10 mouse cellular contexts compared by ENCODE assay signal in the genomic region with DNA sequence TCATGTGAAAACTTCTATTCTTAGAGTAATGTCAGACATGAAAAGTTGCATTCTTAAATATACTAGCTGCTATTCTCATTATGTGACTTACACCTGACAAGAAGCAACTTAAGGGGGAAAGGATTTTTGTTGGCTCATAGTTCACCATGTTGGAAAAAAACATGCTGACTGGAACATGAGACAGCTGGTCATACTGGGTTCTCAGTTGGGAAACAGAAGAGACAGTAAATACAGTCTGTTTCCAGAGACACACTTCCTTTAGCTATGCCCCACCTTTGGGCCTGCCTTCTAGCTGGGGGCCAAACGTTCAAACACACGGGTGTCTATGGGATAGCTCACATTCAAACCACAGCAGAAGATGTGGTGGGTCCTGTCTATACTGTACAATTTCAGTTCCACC. TPM values are rescaled to one million over a fixed set of nuclear protein-coding genes. Genes with fewer than 3 reads are reported as not detected.
A peak's percentile ranks its signal among the peaks of the same experiment; 100 is the strongest.
DNase-seq lines count a peak whose midpoint lies in the region; ATAC-seq lines count a peak whose summit lies in the region.
"Had no signal": no experiment of that assay in that cellular context is flagged by ENCODE, and none has a peak within 500 bp of the region (broad histone marks: within the 10 kb centered on the region; RNA-seq: fewer than 3 reads in every experiment).

No protein-coding gene starts in this region.

- WGBS in neural tube, embryonic 12.5 days, result 60% methylated on average over 2 of the region's 2 CpGs
- WGBS in neural tube, embryonic 15.5 days, result 56% methylated on average over 2 of the region's 2 CpGs
- 82% methylated on average over 2 of the region's 2 CpGs for WGBS in limb, embryonic 12.5 days

- no peaks in the 10 kb centered on the region for H3K36me3 ChIP-seq in neural tube, embryonic 12.5 days
- H3K36me3 ChIP-seq in neural tube, embryonic 15.5 days, result no peaks in the 10 kb centered on the region
- no peaks in the 10 kb centered on the region for H3K36me3 ChIP-seq in limb, embryonic 12.5 days

- no peaks in the 10 kb centered on the region for H3K9me3 ChIP-seq in neural tube, embryonic 12.5 days
- H3K9me3 ChIP-seq in neural tube, embryonic 15.5 days (replicated peaks), result no peaks in the 10 kb centered on the region
- H3K9me3 ChIP-seq in limb, embryonic 12.5 days, result no peaks in the 10 kb centered on the region

- H3K27me3 ChIP-seq in neural tube, embryonic 12.5 days (replicated peaks), result no peaks in the 10 kb centered on the region
- no peaks in the 10 kb centered on the region; the same call in 1 of the 2 replicates for H3K27me3 ChIP-seq in neural tube, embryonic 15.5 days (replicated peaks)
- no peaks in the 10 kb centered on the region for H3K27me3 ChIP-seq in limb, embryonic 12.5 days

- no peak for ATAC-seq in neural tube, embryonic 12.5 days (ENCODE audit: low FRiP score, low read depth)
- no peak for ATAC-seq in neural tube, embryonic 15.5 days (ENCODE audit: low FRiP score)
- no peak for ATAC-seq in limb, embryonic 12.5 days (ENCODE audit: insufficient number of reproducible peaks, insufficient read depth, low FRiP score, low TSS enrichment, low read depth)

- H3K4me3 ChIP-seq in neural tube, embryonic 12.5 days, result no peak overlapping the region
- no peak overlapping the region for H3K4me3 ChIP-seq in neural tube, embryonic 15.5 days (replicated peaks)
- H3K4me3 ChIP-seq in limb, embryonic 12.5 days (replicated peaks), result no peak overlapping the region

- no peak overlapping the region for H3K9ac ChIP-seq in neural tube, embryonic 12.5 days
- no peak overlapping the region for H3K9ac ChIP-seq in neural tube, embryonic 15.5 days (replicated peaks)
- H3K9ac ChIP-seq in limb, embryonic 12.5 days (replicated peaks), result no peak overlapping the region

- H3K27ac ChIP-seq in neural tube, embryonic 12.5 days, result peak overlapping the region; percentile 43; the same call in 1 of the 2 replicates
- no peak overlapping the region for H3K27ac ChIP-seq in neural tube, embryonic 15.5 days (replicated peaks)
- H3K27ac ChIP-seq in limb, embryonic 12.5 days, result peak overlapping the region; percentile 82

- no peak overlapping the region; the same call in 1 of the 2 replicates for H3K4me2 ChIP-seq in neural tube, embryonic 12.5 days (replicated peaks)
- H3K4me2 ChIP-seq in neural tube, embryonic 15.5 days, result no peak overlapping the region
- H3K4me2 ChIP-seq in limb, embryonic 12.5 days, result no peak overlapping the region

- peaks cover 50% of the 10 kb centered on the region for H3K4me1 ChIP-seq in neural tube, embryonic 12.5 days
- peaks cover 53% of the 10 kb centered on the region for H3K4me1 ChIP-seq in neural tube, embryonic 15.5 days
- H3K4me1 ChIP-seq in limb, embryonic 12.5 days (replicated peaks), result peaks cover 19% of the 10 kb centered on the region

- peak; percentile 54 for DNase-seq in cerebellum, adult 11-12 months
- DNase-seq in cerebellum, adult 11 months, result no peak
- DNase-seq in adrenal gland, adult 18-20 months (ENCODE audit: low spot score in 2 of 2), result no peak
- DNase-seq in kidney, adult 9 months, result no peak
- DNase-seq in left cerebral cortex, adult 18-20 months (ENCODE audit: low spot score in 2 of 2), result no peak
- DNase-seq: heart, adult 18-20 months had no signal

RNA-seq across cellular contexts. Expression of gene Scrn1, which starts 12.7 kb away (rescaled TPM):
- 88.2 and 88.7 TPM in 2 replicates for polyA plus RNA-seq in neural tube, embryonic 12.5 days (2016; fragmentation: Nextera tagmentation; extraction: Ambion mirVana)
- 85.9 and 98.3 TPM in 2 replicates for polyA plus RNA-seq in neural tube, embryonic 15.5 days (2015; fragmentation: Nextera tagmentation; extraction: Ambion mirVana)
- polyA plus RNA-seq in limb, embryonic 12.5 days (2016; fragmentation: Nextera tagmentation; extraction: Ambion mirVana), result 13.9 and 15.0 TPM in 2 replicates
- total RNA-seq in adrenal gland, adult 18-20 months (2021), result 10 to 100 TPM; 25.1 to 31.1 TPM
- total RNA-seq in left cerebral cortex, adult 18-20 months (2021), result 100 to 1,000 TPM; 148 TPM
- total RNA-seq: megakaryocyte, adult 5-6 weeks had no signal

RNA-seq across cellular contexts. Expression of gene Plekha8, which starts 41.3 kb away (rescaled TPM):
- 13.2 and 15.0 TPM in 2 replicates for polyA plus RNA-seq in neural tube, embryonic 12.5 days (2016; fragmentation: Nextera tagmentation; extraction: Ambion mirVana)
- polyA plus RNA-seq in neural tube, embryonic 15.5 days (2015; fragmentation: Nextera tagmentation; extraction: Ambion mirVana), result 6.7 and 8.0 TPM in 2 replicates
- polyA plus RNA-seq in limb, embryonic 12.5 days (2016; fragmentation: Nextera tagmentation; extraction: Ambion mirVana), result 24.6 and 26.3 TPM in 2 replicates
- total RNA-seq in adrenal gland, adult 18-20 months (2021), result 10 to 100 TPM; 17.1 to 21.8 TPM
- 10 to 100 TPM; 11.2 to 13.1 TPM for total RNA-seq in left cerebral cortex, adult 18-20 months (2021)

RNA-seq across cellular contexts. Expression of gene Fkbp14, which starts 43.5 kb away (rescaled TPM):
- polyA plus RNA-seq in neural tube, embryonic 12.5 days (2016; fragmentation: Nextera tagmentation; extraction: Ambion mirVana), result 19.6 and 20.0 TPM in 2 replicates
- 12.5 and 14.0 TPM in 2 replicates for polyA plus RNA-seq in neural tube, embryonic 15.5 days (2015; fragmentation: Nextera tagmentation; extraction: Ambion mirVana)
- polyA plus RNA-seq in limb, embryonic 12.5 days (2016; fragmentation: Nextera tagmentation; extraction: Ambion mirVana), result 25.2 and 26.1 TPM in 2 replicates
- 10 to 100 TPM; 22.2 to 23.4 TPM for total RNA-seq in adrenal gland, adult 18-20 months (2021)
- total RNA-seq in left cerebral cortex, adult 18-20 months (2021), result 1 to 10 TPM; 9.5 to 9.9 TPM
- total RNA-seq: megakaryocyte, adult 5-6 weeks had no signal
